Mouse (Mus musculus) stomach, postnatal 0 days (tissue): ENCODE measurements around the gene Tbc1d21. TPM values are rescaled to one million over a fixed set of nuclear protein-coding genes. Genes with fewer than 3 reads are reported as not detected.

Experiments
- ATAC-seq: fragments of 200-750 bp; cut with Nextera tagmentation; 2 replicates; pipeline ENCODE4 v1.8.0; 2017; ENCODE audit not compliant: low FRiP score, low TSS enrichment
- DNase-seq: peaks from one replicate; pipeline ENCODE4 v3.0.0-alpha.2; 2016; ENCODE audit warnings: low spot score
- H3K27ac ChIP-seq: fragments of 300-500 bp; sonication (generic); replicated peaks from 2 replicates; pipeline ENCODE4 v1.5.1; 2014; ENCODE audit warnings: mild to moderate bottlenecking, control low read depth
- H3K27me3 ChIP-seq: fragments of 300-500 bp; sonication (generic); 2 replicates; pipeline ENCODE4 v1.6.1; 2014; ENCODE audit warnings: low read length; ENCODE audit not compliant: control insufficient read depth, insufficient read depth
- H3K36me3 ChIP-seq: fragments of 300-500 bp; sonication (generic); 2 replicates; pipeline ENCODE4 v1.6.1; 2014; ENCODE audit warnings: low read length, mixed read lengths; ENCODE audit not compliant: control insufficient read depth, insufficient read depth
- H3K4me1 ChIP-seq: fragments of 300-500 bp; sonication (generic); replicated peaks from 2 replicates; pipeline ENCODE4 v1.6.1; 2014; ENCODE audit warnings: antibody characterized with exemption; ENCODE audit not compliant: control insufficient read depth, insufficient read depth
- H3K4me2 ChIP-seq: fragments of 300-500 bp; sonication (generic); replicated peaks from 2 replicates; pipeline ENCODE4 v1.6.1; 2014; ENCODE audit warnings: low read depth, mild to moderate bottlenecking, control low read depth, moderate library complexity
- H3K4me3 ChIP-seq: fragments of 300-500 bp; sonication (generic); 2 replicates; pipeline ENCODE4 v1.5.1; 2014; ENCODE audit warnings: low read depth, low read length, control low read depth
- H3K9ac ChIP-seq: fragments of 300-500 bp; sonication (generic); 2 replicates; pipeline ENCODE4 v1.6.1; 2014; ENCODE audit warnings: mild to moderate bottlenecking, low read length, control low read depth, mixed read lengths
- H3K9me3 ChIP-seq: fragments of 300-500 bp; sonication (generic); 2 replicates; pipeline ENCODE4 v1.6.1; 2016; ENCODE audit warnings: low read length; ENCODE audit not compliant: control insufficient read depth
- CTCF ChIP-seq: IDR thresholded peaks from 2 replicates; pipeline ENCODE4 v1.5.1; 2016; ENCODE audit warnings: antibody characterized with exemption, low read depth, mild to moderate bottlenecking, moderate library complexity
- EP300 ChIP-seq: optimal IDR thresholded peaks from 2 replicates; pipeline ENCODE3; 2016; ENCODE audit warnings: antibody characterized with exemption
- WGBS: fragments of 180-500 bp; shearing (Covaris S2); extraction: QIAGEN DNeasy Blood & Tissue Kit; methylation state at CpG from one replicate; pipeline ENCODE4 v1.1.7; 2014; 5-methylcytosine and 5-hydroxymethylcytosine counted together
- polyA plus RNA-seq: library from polyadenylated mRNA; unstranded; fragments of >200 nt; fragmentation: Nextera tagmentation; extraction: Ambion mirVana; gene quantifications from 2 replicates; pipeline ENCODE4 v1.2.1, GENCODE M21; 2015

Tbc1d21 gene
- polyA plus RNA-seq, 1 experiment from 2014 or later, result not detected

GRCm38 (mm10) chr9:58399609-58400008 is 29.4 kb upstream of the Tbc1d21 start:
- Histone ChIP-seq H3K9ac (no peak overlapping the region), H3K9me3 (no peaks in the 10 kb centered on the region), H3K4me2 (no peak overlapping the region), H3K36me3 (no peaks in the 10 kb centered on the region), H3K4me1 (no peaks in the 10 kb centered on the region), H3K27me3 (no peaks in the 10 kb centered on the region), H3K27ac (no peak overlapping the region), H3K4me3 (no peak overlapping the region)
- no peak for TF ChIP-seq CTCF
- no peak for TF ChIP-seq EP300
- ATAC-seq (no peak), DNase-seq (peak; percentile 17)
- WGBS, result 18% methylated on average over 5 of the region's 5 CpGs

GRCm38 (mm10) chr9:58394605-58395004 is 24.4 kb upstream of the Tbc1d21 start:
- no peaks in the 10 kb centered on the region for H3K36me3 ChIP-seq
- no peaks in the 10 kb centered on the region for H3K27me3 ChIP-seq
- 84% methylated on average over 8 of the region's 8 CpGs for WGBS

GRCm38 (mm10) chr9:58393875-58394274 is 23.6 kb upstream of the Tbc1d21 start:
- no peak overlapping the region for H3K4me2 ChIP-seq
- no peak for TF ChIP-seq CTCF
- H3K9me3 ChIP-seq, result no peaks in the 10 kb centered on the region
- no peak overlapping the region for H3K4me3 ChIP-seq
- H3K27ac ChIP-seq, result no peak overlapping the region
- ATAC-seq, result no peak
- H3K36me3 ChIP-seq, result no peaks in the 10 kb centered on the region
- DNase-seq, result no peak
- H3K9ac ChIP-seq, result no peak overlapping the region
- H3K4me1 ChIP-seq, result no peaks in the 10 kb centered on the region
- WGBS, result 38% methylated on average over 1 of the region's 1 CpGs
- H3K27me3 ChIP-seq, result no peaks in the 10 kb centered on the region

More at GRCm38 (mm10) chr9:58394605-58395004, 24.4 kb upstream of the Tbc1d21 start:
- Histone ChIP-seq H3K27ac (no peak overlapping the region), H3K9me3 (no peaks in the 10 kb centered on the region), H3K4me1 (no peaks in the 10 kb centered on the region), H3K4me3 (no peak overlapping the region), H3K4me2 (no peak overlapping the region), H3K9ac (no peak overlapping the region)
- TF ChIP-seq EP300, result no peak
- TF ChIP-seq CTCF, result no peak
- no peak for DNase-seq
- no peak for ATAC-seq

- 70% methylated on average over 3 of the region's 3 CpGs for WGBS
- TF ChIP-seq EP300 (no peak), CTCF (no peak)
- Histone ChIP-seq H3K36me3 (no peaks in the 10 kb centered on the region), H3K9me3 (no peaks in the 10 kb centered on the region), H3K4me2 (no peak overlapping the region), H3K27ac (no peak overlapping the region), H3K9ac (no peak overlapping the region), H3K4me3 (no peak overlapping the region), H3K27me3 (no peaks in the 10 kb centered on the region), H3K4me1 (no peaks in the 10 kb centered on the region)
- DNase-seq, result no peak
- no peak for ATAC-seq
These were observed 18.1 kb upstream of the Tbc1d21 start for GRCm38 (mm10) chr9:58388381-58388780.

GRCm38 (mm10) chr9:58378878-58379277 is 8.6 kb upstream of the Tbc1d21 start:
- no peak overlapping the region for H3K27ac ChIP-seq
- H3K27me3 ChIP-seq, result no peaks in the 10 kb centered on the region
- H3K4me3 ChIP-seq, result no peak overlapping the region
- no peak for ATAC-seq
- no peaks in the 10 kb centered on the region for H3K9me3 ChIP-seq
- H3K4me1 ChIP-seq, result no peaks in the 10 kb centered on the region
- no peak for DNase-seq
- no peak for TF ChIP-seq EP300
- TF ChIP-seq CTCF, result no peak
- no peak overlapping the region for H3K4me2 ChIP-seq
- H3K36me3 ChIP-seq, result no peaks in the 10 kb centered on the region
- H3K9ac ChIP-seq, result no peak overlapping the region
- WGBS, result 25% methylated on average over 4 of the region's 4 CpGs

GRCm38 (mm10) chr9:58373912-58374431 is 3.7 kb upstream of the Tbc1d21 start:
- Histone ChIP-seq H3K4me3 (no peak overlapping the region), H3K4me1 (no peaks in the 10 kb centered on the region), H3K4me2 (no peak overlapping the region), H3K9ac (no peak overlapping the region), H3K9me3 (no peaks in the 10 kb centered on the region), H3K27me3 (no peaks in the 10 kb centered on the region), H3K36me3 (no peaks in the 10 kb centered on the region), H3K27ac (no peak overlapping the region)
- 63% methylated on average over 12 of the region's 12 CpGs for WGBS
- DNase-seq (no peak), ATAC-seq (no peak)
- no peak for TF ChIP-seq EP300
- no peak for TF ChIP-seq CTCF
